Mouse (Mus musculus) lung, embryonic 16.5 days (tissue): ENCODE results near the gene Rnf213. TPM values are rescaled to one million over a fixed set of nuclear protein-coding genes. Genes with fewer than 3 reads are reported as not detected.

ENCODE experiments used
- ATAC-seq: fragments of 200-750 bp; cut with Nextera tagmentation; 2 replicates; pipeline ENCODE4 v1.8.0; 2017; ENCODE audit warnings: low read depth, mild to moderate bottlenecking, moderate library complexity
- H3K27ac ChIP-seq: fragments of 300-500 bp; sonication (generic); 2 replicates; pipeline ENCODE4 v1.5.1; 2014; ENCODE audit warnings: mild to moderate bottlenecking, control low read depth, low read length
- H3K27me3 ChIP-seq: fragments of 300-500 bp; sonication (generic); 2 replicates; pipeline ENCODE4 v1.6.1; 2014; ENCODE audit warnings: low read depth, low read length, mixed read lengths; ENCODE audit not compliant: control insufficient read depth, insufficient read depth
- H3K36me3 ChIP-seq: fragments of 300-500 bp; sonication (generic); 2 replicates; pipeline ENCODE4 v1.6.1; 2014; ENCODE audit warnings: low read length; ENCODE audit not compliant: control insufficient read depth, insufficient read depth
- H3K4me1 ChIP-seq: fragments of 300-500 bp; sonication (generic); replicated peaks from 2 replicates; pipeline ENCODE4 v1.6.1; 2014; ENCODE audit warnings: low read length, mixed read lengths; ENCODE audit not compliant: control insufficient read depth, insufficient read depth
- H3K4me2 ChIP-seq: fragments of 300-500 bp; sonication (generic); 2 replicates; pipeline ENCODE4 v1.6.1; 2014; ENCODE audit warnings: low read depth, low read length, control low read depth
- H3K4me3 ChIP-seq: fragments of 300-500 bp; sonication (generic); 2 replicates; pipeline ENCODE4 v1.5.1; 2014; ENCODE audit warnings: mild to moderate bottlenecking, low read length, control low read depth
- H3K9ac ChIP-seq: fragments of 300-500 bp; sonication (generic); 2 replicates; pipeline ENCODE4 v1.6.1; 2014; ENCODE audit warnings: low read length, control low read depth
- H3K9me3 ChIP-seq: fragments of 300-500 bp; sonication (generic); 2 replicates; pipeline ENCODE4 v1.6.1; 2016; ENCODE audit warnings: low read length; ENCODE audit not compliant: control insufficient read depth
- WGBS: fragments of 180-500 bp; shearing (Covaris S2); extraction: QIAGEN DNeasy Blood & Tissue Kit; methylation state at CpG from one replicate; pipeline ENCODE4 v1.1.7; 2014; 5-methylcytosine and 5-hydroxymethylcytosine counted together
- polyA plus RNA-seq: library from polyadenylated mRNA; unstranded; fragments of >200 nt; fragmentation: Nextera tagmentation; extraction: Ambion mirVana; gene quantifications from 2 replicates; pipeline ENCODE4 v1.2.1, GENCODE M21; 2015

Rnf213 gene
- polyA plus RNA-seq, result 6.8 and 7.5 TPM in 2 replicates

- H3K9ac ChIP-seq, result peak within 1 kb of the TSS; percentile 77
- no peaks in the 10 kb centered on the region for H3K27me3 ChIP-seq
- ATAC-seq, result peak; percentile 51
- no peaks in the 10 kb centered on the region for H3K36me3 ChIP-seq
- H3K4me1 ChIP-seq, result peaks cover 15% of the 10 kb centered on the region
- no peaks in the 10 kb centered on the region for H3K9me3 ChIP-seq
- H3K27ac ChIP-seq, result peak within 1 kb of the TSS; percentile 90
- H3K4me2 ChIP-seq, result peak within 1 kb of the TSS; percentile 79
- peak within 1 kb of the TSS; percentile 78 for H3K4me3 ChIP-seq
- WGBS, result 1% methylated on average over 19 of the region's 19 CpGs
Measured at GRCm38 (mm10) chr11:119392800-119393482, at the start of gene Rnf213. Rnf213 (plus strand) TSS chr11:119393100.

DNA sequence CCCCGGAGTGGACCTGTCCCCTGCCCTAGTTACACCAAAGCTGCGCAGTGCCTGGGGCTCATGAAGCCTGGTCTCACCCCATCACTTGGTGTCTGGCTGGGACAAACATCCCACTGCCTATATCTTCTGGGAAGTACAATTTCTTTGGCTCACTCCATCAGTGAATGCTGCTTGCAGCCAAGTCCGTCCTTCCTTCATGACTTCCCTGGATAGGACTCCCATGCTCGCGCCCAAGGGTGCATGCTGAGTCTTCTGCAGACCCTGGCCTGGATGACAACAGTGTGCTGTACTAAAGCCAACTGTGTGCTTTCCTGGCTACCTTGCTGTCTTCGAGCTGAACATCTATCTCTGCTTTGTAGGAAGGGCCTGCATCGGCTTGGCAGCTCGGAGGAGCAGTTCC, 48.7 kb upstream of the Rnf213 start:
- Histone ChIP-seq H3K36me3 (0 out of 2 replicates have a peak, but pooled peaks cover 2% of the 10 kb centered on the region), H3K4me1 (no peaks in the 10 kb centered on the region), H3K27me3 (no peaks in the 10 kb centered on the region), H3K27ac (no peak overlapping the region), H3K9me3 (no peaks in the 10 kb centered on the region), H3K4me3 (no peak overlapping the region), H3K9ac (no peak overlapping the region), H3K4me2 (no peak overlapping the region)
- ATAC-seq, result no peak
- WGBS, result 74% methylated on average over 8 of the region's 8 CpGs

DNA sequence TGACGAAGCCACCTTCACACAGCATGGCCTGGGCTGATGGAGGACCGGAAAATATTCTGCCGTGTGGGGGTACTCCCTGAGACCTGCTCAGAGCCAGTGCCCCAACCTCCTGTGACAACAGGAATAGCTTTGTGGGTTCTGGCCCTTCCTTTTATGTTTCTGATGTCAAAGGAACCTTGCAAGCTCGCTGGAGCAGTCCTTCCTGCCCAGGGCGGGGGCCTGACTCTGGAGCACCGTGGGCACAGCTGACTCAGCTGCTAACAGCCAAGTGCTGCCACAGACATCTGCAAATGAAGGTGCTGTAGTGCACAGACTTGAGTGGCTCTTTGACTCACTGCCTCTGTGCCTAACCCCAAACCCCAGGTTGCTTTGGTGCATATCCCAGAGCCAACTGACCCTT, 48.0 kb upstream of the Rnf213 start:
- no peaks in the 10 kb centered on the region for H3K9me3 ChIP-seq
- no peaks in the 10 kb centered on the region for H3K4me1 ChIP-seq
- H3K27ac ChIP-seq, result no peak overlapping the region
- no peak overlapping the region for H3K4me3 ChIP-seq
- ATAC-seq, result no peak
- 0 out of 2 replicates have a peak, but pooled peaks cover 2% of the 10 kb centered on the region for H3K36me3 ChIP-seq
- no peaks in the 10 kb centered on the region for H3K27me3 ChIP-seq
- 55% methylated on average over 6 of the region's 6 CpGs for WGBS
- no peak overlapping the region for H3K9ac ChIP-seq
- no peak overlapping the region for H3K4me2 ChIP-seq

- peaks cover 2% of the 10 kb centered on the region; the same call in 1 of the 2 replicates for H3K36me3 ChIP-seq
- H3K9ac ChIP-seq, result no peak overlapping the region
- 83% methylated on average over 4 of the region's 4 CpGs for WGBS
- H3K4me1 ChIP-seq, result no peaks in the 10 kb centered on the region
- no peak overlapping the region for H3K27ac ChIP-seq
- no peak overlapping the region for H3K4me2 ChIP-seq
- no peaks in the 10 kb centered on the region for H3K27me3 ChIP-seq
- ATAC-seq, result no peak
- H3K9me3 ChIP-seq, result no peaks in the 10 kb centered on the region
- no peak overlapping the region for H3K4me3 ChIP-seq
Measured at GRCm38 (mm10) chr11:119347125-119347524, 45.8 kb upstream of the Rnf213 start.

- no peak overlapping the region for H3K4me3 ChIP-seq
- no peak overlapping the region for H3K9ac ChIP-seq
- no peak for ATAC-seq
- no peaks in the 10 kb centered on the region for H3K9me3 ChIP-seq
- no peak overlapping the region for H3K27ac ChIP-seq
- no peaks in the 10 kb centered on the region for H3K27me3 ChIP-seq
- H3K36me3 ChIP-seq, result no peaks in the 10 kb centered on the region; the same call in 1 of the 2 replicates
- peaks cover 10% of the 10 kb centered on the region for H3K4me1 ChIP-seq
- 59% methylated on average over 7 of the region's 7 CpGs for WGBS
- no peak overlapping the region for H3K4me2 ChIP-seq
Measured at GRCm38 (mm10) chr11:119352113-119352512, 40.8 kb upstream of the Rnf213 start.

DNA sequence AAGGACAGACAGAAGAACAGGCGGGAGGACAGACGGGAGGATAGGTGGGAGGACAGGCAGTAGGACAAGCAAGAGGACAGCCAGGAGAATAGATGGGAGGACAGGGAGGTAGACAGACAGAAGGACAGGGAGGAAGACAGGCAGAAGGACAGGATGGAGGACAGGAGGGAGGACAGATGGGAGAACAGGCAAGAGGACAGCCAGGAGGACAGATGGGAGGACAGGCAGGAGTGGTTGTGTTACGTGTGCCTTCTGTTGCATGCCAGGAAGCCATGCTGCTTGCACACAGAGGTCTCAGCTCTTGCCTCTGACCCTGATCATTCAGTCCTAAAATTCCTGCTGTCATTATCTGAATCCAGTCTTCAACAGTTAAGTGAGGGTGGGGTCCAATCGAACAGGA, 39.0 kb upstream of the Rnf213 start:
- Histone ChIP-seq H3K4me1 (peaks cover 10% of the 10 kb centered on the region), H3K36me3 (no peaks in the 10 kb centered on the region; the same call in 1 of the 2 replicates), H3K4me3 (no peak overlapping the region), H3K4me2 (no peak overlapping the region), H3K27ac (no peak overlapping the region; the same call in 1 of the 2 replicates), H3K9ac (no peak overlapping the region), H3K27me3 (no peaks in the 10 kb centered on the region), H3K9me3 (no peaks in the 10 kb centered on the region)
- 75% methylated on average over 4 of the region's 4 CpGs for WGBS
- ATAC-seq, result no peak

DNA sequence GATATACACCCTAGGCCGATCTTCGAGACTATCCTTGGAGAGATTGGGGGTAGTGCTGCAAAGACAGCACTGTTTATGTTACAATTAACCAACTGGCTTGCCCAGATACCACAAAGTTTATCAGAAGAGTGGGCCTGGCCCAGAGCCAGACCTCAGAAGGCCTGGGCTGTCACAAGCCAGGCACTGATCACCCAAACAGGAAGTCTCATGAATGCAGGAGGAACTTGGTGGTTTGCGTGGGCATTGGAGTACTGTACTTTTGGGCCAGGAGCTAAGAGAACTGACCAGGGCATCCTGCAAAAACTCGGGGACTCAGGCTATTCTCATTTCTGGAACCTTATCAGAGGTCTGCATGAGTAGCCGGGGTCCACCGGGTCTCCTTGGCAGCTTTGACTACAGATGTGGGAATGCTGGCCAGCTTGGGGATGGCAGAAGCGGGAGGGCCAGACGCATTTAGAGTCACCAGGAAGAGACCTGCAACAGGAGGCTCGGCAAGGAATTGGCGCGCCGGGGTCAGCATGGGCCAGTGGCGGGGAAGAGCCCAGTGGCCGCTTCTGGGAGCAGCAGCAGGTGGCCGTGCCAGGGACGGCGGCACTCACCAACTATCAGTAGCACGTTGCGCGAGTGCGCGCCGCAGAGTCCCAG, 38.0 kb upstream of the Rnf213 start:
- H3K4me3 ChIP-seq, result peak overlapping the region; percentile 71
- no peaks in the 10 kb centered on the region; the same call in 1 of the 2 replicates for H3K36me3 ChIP-seq
- H3K4me1 ChIP-seq, result peaks cover 10% of the 10 kb centered on the region
- 2% methylated on average over 23 of the region's 23 CpGs for WGBS
- peak; percentile 59 for ATAC-seq
- H3K9ac ChIP-seq, result peak overlapping the region; percentile 82
- H3K9me3 ChIP-seq, result no peaks in the 10 kb centered on the region
- peak overlapping the region; percentile 88 for H3K4me2 ChIP-seq
- peak overlapping the region; percentile 90 for H3K27ac ChIP-seq
- no peaks in the 10 kb centered on the region for H3K27me3 ChIP-seq

GRCm38 (mm10) chr11:119355443-119356385, 37.2 kb upstream of the Rnf213 start, which contains the start of the genes Sgsh and Slc26a11:
Sgsh (minus strand) TSS chr11:119355536.
Slc26a11 (plus strand) TSS chr11:119355557.
- peak within 1 kb of the TSS; percentile 90 for H3K27ac ChIP-seq
- H3K9ac ChIP-seq, result peak within 1 kb of the TSS; percentile 82
- ATAC-seq, result peak; percentile 98
- peak within 1 kb of the TSS; percentile 71 for H3K4me3 ChIP-seq
- WGBS, result under 1% methylated on average over 38 of the region's 40 CpGs
- H3K9me3 ChIP-seq, result no peaks in the 10 kb centered on the region
- H3K4me2 ChIP-seq, result peak within 1 kb of the TSS; percentile 88
- no peaks in the 10 kb centered on the region; the same call in 1 of the 2 replicates for H3K36me3 ChIP-seq
- no peaks in the 10 kb centered on the region for H3K27me3 ChIP-seq
- peaks cover 10% of the 10 kb centered on the region for H3K4me1 ChIP-seq
